Mouse (Mus musculus): ENCODE results near the gene Sh3pxd2a.

Gene Sh3pxd2a

GRCm38 (mm10) chr19:47305401-47305800, 158.8 kb downstream of the Sh3pxd2a start:
- no peak for DNase-seq

DNA sequence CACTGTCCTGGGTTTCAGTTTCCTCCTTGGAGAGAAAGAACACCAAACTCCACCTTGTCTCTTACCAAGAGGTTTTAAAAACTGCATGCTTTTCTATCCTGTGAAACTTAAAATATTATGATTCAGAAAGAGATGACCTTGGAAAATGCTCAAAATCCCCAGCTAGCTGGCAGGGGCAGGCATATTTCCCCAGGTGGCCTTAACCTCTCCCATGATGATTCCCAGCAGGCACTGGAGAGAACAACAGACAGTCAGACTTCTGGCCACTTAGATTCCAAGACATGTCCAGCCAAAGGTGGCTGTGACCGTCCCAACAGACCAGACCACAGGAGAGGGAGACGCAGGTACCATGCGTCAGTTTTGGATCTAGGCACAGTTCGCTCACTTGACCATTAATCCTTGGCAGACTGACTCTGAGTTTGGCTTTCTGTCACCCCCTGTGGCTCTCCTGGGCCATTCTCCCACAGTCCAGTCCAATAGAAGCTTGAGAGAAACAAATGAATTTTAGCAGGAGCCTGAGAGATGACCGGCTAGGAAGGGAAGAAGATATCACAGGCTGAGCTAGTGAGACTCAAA, 159.9 kb downstream of the Sh3pxd2a start:
- DNase-seq, result no peak

DNA sequence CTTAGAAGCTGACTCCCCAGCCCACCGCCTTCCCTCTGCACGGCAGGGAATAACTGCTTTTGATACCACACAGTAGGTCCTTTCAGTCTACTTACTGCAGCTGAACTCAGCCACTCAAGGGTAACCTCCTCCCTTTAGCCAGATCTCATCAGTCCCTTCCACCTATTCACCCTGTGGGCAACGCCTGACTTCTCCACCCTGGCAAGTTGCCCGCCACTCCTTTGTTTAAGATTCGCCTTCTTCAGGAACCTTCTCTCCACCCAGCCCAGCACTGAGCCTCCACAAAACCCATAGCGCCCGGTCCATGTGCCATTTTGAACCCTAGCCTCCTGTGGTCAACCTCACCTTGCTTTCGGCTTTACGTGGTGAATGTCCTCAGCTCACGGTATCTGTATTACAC, 161.1 kb downstream of the Sh3pxd2a start:
- DNase-seq, result no peak

GRCm38 (mm10) chr19:47302191-47302852, 161.9 kb downstream of the Sh3pxd2a start:
- no peak for DNase-seq

DNA sequence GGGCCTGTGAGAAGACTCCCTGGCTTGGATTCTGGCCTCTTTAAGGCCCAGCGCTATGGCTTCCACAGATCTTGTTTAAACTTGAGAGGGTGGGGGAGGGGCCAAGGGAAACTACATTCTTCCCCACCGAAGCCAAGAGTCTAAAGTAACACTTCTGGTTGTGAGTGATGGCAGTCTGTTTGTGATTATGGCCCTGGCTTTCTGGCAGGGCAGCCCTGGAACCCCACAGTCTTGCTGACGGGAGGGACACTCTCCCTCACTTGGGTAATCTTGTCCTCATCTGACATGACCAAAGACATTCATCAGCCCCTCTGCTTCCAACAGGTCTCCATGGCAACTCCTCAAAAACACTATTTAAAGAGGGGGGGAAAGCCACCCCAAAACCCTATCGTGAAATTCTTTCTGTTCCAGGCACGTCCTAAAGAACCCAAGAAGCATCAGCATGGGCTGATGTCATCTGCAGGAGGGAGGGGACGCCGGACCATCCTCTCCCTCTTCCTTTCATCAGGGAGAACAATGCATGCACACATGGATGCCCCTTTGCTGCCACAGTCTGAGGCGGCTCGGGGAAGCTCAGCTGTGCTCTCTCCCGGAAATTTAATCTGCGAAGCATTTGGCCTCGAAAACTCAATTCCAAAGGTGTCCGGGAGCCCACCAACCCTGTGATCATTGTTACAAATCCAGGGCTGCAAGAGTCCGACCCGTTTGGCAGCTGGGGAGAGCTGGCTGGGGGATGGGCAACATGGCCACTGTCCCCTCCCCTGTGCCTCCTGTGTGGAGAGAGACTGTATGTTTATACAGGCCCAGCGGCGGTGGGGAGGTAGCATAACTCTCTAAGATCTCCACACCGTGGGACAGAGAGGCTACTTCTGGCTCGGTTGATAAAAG, 162.7 kb downstream of the Sh3pxd2a start:
- no peak for DNase-seq

DNA sequence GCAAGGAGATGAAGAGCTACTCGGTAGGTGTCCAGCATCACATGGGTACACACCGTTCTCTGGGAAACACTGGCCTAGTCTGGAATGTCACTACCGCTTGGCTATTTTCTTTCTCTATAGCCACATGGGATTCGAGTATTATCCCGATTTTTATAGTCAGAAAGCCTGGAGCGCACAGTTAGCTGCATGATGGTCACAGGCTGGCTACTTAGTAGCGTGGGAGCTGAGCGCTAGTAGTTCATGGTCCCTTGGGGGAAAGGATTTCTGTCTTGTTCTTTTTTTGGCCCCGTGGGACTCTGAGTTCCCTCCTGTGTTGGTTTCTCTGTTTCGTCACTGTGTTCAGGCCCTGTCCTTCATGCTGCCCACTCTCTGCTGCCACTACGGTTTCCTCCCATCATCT, 166.1 kb downstream of the Sh3pxd2a start:
- DNase-seq, result no peak

- no peak for DNase-seq
Measured at GRCm38 (mm10) chr19:47292451-47292951, 171.7 kb downstream of the Sh3pxd2a start.

- no peak for DNase-seq
Measured at GRCm38 (mm10) chr19:47291307-47292080, 172.7 kb downstream of the Sh3pxd2a start.

GRCm38 (mm10) chr19:47286886-47287450, 177.2 kb downstream of the Sh3pxd2a start:
- DNase-seq, result no peak

DNA sequence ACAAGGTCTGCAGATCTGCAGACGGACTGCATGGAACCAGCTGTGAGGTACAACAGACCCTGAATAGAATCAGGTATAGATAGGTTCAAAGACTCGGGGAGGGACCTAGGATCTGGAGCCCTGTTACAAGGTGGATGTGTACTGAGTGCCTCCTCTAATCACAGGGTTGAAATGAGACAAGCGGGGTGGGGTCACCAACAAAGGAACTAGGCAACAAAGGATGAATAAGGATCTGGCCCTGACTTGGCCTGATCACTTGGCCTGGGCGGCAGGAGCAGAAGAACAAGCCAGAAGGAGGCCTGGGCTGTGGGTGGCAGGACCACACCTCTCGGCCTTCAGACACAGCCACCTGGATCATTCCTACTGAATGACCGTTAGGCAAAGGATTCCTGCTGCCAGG, 178.6 kb downstream of the Sh3pxd2a start:
- no peak for DNase-seq

DNA sequence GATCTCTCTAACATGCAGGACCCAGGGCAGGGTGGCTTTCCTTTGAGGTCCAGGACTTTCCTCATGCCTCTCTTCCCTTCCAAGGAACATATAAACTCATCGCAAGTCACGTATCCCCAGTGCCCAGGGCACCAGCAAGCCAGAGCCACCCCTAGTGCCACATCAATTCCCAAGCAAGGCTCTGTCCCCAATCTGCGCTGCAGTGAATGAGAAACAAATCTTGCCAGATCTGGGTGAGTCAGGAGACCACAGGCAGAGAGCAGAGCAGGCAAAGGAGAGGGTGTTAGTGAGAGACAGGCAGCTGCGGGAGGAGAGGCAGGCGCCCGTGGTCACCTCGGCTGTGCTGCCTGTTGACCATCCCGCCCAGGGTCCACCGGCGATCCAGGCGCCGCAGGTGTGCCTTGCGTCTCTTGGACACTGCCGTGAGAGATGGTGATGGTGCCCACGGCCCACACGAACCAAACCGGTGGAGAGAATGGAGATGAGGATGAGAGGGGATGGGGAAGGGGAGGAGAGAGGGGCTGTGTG, 181.4 kb downstream of the Sh3pxd2a start:
- no peak for DNase-seq

DNA sequence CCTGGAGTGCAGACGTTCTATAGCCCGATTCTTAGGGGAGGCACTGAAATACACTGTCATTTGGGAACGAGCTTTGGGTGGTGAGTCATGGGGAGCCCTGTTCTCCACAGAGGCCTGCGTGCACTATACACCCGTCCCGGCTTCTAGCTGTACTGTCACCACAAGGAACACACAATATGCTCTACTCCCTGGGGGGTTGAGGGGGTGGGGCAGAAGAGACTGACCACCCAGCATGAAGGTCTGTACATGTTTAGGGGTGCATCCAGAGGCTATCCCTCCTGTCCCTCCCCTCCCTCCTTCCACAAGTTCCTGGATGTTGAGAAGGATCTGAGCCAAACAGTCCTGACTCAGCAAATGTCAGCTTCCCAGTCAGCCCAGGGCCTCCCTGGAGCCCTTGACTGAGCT, 182.1 kb downstream of the Sh3pxd2a start:
- DNase-seq, result no peak

DNA sequence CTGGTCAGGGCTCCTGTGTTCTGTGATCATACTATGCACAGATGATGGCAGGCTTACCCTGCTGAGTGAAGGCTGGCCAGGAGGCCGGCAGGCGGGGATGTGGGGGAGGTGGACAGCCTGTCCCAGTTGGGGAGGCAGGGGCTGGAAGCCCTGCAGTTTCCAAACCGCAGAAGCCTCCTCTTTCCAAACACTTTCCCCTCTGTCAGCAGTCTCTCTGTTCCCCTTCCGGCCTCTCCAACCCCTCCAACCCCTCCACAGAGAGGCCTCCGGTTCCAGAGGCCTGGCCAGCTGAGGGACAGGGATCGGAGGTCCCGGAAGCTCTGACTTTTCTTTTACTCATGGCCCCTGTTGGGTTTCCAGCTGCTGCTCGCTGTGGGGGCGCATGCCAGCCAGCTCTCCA, 183.3 kb downstream of the Sh3pxd2a start:
- DNase-seq, result no peak

DNA sequence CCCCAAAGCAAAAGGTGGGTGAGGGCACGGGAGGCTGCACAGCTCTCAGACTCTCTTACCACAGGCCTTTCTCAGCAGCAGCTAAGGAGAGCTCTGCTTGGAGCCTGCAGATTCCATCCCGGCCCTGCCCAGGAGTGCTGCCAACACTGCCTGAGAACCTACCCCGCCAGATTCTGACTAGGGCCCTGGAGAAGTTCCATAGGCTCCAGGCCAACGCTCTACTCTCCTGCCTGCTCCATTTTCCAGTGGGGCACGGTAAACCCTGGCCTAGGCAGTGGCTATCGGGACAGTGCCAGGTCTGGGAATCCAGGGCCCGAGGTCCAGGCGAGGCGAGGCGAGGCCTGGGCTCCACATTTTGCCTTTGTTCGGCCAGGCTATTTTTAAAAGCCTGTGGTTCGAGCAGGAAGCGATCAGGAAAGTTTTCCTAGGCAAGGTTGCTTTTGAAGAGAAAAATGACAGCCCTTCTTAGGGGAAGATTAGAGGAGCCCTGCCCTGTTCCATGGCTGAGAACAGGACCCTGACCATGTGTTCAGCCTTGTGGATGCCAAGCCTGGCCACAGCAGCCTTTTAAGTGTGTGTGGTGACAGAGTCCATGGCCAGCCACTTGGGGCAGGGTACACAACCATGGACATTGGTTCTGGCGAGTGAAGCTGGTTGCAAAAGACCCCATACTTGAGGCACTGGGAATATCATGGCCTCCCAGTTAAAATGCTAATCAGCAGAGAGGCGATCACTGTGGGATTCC, 184.2 kb downstream of the Sh3pxd2a start:
- DNase-seq, result no peak

DNA sequence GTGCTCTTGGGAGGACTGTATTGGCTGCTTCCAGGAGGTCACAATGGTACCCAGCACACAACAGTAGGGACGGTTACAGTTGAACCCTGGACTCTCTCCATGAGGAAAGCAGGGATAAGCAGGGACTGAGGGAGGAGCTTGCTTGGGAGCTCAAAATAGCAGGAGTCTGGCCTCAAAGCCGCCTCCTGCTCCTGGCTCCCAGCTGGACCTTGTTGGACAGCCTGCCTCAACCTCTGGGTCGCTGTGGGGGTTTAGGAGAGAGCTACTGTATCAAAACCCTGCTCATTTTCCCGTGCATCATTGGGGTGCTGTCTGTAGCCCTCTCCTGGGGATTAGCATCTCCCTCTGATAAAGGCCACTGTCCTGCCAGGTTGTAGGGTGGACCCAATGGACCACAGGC, 184.8 kb downstream of the Sh3pxd2a start:
- DNase-seq, result no peak

GRCm38 (mm10) chr19:47276730-47277129, 187.5 kb downstream of the Sh3pxd2a start:
- no peak for DNase-seq

DNA sequence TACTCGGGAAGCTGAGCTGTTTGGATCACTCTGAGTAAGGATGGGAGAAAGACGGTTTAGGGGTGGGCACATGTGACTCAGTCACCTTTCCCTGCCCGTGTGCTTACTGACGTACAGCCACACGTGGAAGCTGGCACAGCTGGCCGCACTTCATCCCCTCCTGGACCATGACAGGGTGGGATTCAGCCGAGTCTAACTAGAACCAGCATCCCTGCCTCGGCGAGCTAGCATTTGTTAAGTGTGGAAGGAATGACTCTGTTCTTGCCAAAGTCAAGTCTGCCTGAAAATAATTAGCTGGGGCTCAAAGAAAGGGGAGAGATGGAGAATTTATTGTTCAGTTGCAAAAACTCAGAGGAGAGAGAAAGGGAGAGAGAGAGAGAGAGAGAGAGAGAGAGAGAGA, 193.7 kb downstream of the Sh3pxd2a start:
- no peak for DNase-seq

GRCm38 (mm10) chr19:47269729-47270128, 194.5 kb downstream of the Sh3pxd2a start:
- peak; percentile 34 for DNase-seq

DNA sequence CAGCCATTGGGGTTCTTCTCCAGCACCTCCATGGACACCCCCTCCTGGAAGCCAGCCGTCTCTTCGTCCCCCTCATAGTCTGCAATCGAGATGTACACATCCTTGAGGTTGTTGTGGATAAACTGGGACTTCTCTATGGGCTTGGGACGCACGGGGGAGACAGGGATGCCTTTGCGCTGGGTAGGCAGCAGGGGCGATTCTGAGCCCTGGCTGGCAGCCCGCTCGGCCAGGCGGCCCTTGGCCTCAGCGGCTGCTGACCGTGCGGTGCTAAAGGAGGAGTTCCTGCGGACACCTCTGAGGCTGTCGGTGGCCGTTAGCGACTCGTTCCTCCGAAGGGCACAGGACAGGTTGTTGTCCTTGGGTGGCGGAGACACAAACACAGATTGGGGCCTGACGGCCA, 197.1 kb downstream of the Sh3pxd2a start:
- DNase-seq, result no peak

DNA sequence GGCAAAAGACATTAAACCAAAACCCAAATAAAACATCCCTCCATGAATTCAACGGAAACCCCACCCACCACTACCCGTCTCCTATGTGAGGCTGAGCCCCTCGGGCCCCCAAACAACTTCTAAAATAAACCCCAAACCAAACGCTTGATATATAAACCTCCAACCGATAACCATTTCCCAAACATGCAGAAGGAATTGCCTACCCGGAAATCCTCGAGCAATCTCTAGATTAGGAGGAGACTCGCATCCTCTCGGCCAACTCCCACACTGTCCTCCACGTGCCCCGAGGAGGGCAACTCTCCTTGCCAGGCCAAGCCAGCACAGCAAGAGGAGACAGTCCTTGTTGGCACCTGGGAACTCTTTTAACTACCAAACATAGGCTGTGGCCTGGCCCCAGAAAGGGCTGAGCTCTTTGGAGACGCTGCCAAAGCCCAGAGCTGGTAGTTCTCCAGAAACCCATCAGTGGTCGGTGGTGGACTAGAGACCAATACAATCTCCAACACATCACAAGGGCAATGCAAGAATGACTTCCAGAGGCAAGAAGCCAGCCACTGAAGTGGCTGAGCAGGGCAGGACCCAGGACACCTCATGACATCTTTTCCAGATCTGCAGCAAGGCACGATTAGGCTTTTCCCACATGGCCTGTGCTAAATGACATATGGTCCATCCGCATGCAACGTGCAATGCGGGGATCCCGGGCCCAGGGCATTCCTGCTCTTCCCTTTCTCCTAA, 198.0 kb downstream of the Sh3pxd2a start:
- no peak for DNase-seq
